Mouse (Mus musculus) cerebellum, adult 2 months (tissue): Measurements from ENCODE around the gene Son. TPM values are rescaled to one million over a fixed set of nuclear protein-coding genes. Genes with fewer than 3 reads are reported as not detected.

Experiments used
- DNase-seq, 2 experiments: peaks; one replicate each; pipeline ENCODE4 v3.0.0; 2021
- H3K27ac ChIP-seq: fragments of 200-500 bp; 2 replicates; pipeline ENCODE4 v1.5.1; 2012; ENCODE audit warnings: low read length, control low read depth, inconsistent platforms; ENCODE audit not compliant: insufficient read depth
- H3K27me3 ChIP-seq: fragments of 200-500 bp; 2 replicates; pipeline ENCODE4 v1.6.1; 2012; ENCODE audit warnings: inconsistent platforms, mild to moderate bottlenecking, low read length, moderate library complexity; ENCODE audit not compliant: control insufficient read depth, insufficient read depth
- H3K4me1 ChIP-seq: fragments of 200-500 bp; 2 replicates; pipeline ENCODE4 v1.6.1; 2011; ENCODE audit warnings: low read length; ENCODE audit not compliant: control insufficient read depth, insufficient read depth
- H3K4me3 ChIP-seq: fragments of 200-500 bp; replicated peaks from 2 replicates; pipeline ENCODE3; 2011; ENCODE audit warnings: mild to moderate bottlenecking, low read depth, low read length, control low read depth; ENCODE audit not compliant: insufficient read depth
- CTCF ChIP-seq: fragments of 200-500 bp; IDR thresholded peaks from 2 replicates; pipeline ENCODE4 v1.5.1; 2011; ENCODE audit warnings: low read depth, mild to moderate bottlenecking, control low read depth, low read length, moderate library complexity, borderline replicate concordance; ENCODE audit not compliant: insufficient read depth
- POLR2A ChIP-seq: fragments of 200-500 bp; IDR thresholded peaks from 2 replicates; pipeline ENCODE4 v1.6.1; 2011; ENCODE audit warnings: low read length, control low read depth, borderline replicate concordance; ENCODE audit not compliant: insufficient read depth
- WGBS: fragments of 180-500 bp; shearing (Covaris S2); methylation state at CpG from one replicate; pipeline ENCODE4 v1.1.7; 2018; 5-methylcytosine and 5-hydroxymethylcytosine counted together
- polyA plus RNA-seq: library from polyadenylated mRNA; depleted of rRNA; stranded (reverse); fragments of >200 nt; gene quantifications from 2 replicates; pipeline ENCODE4 v1.2.3, GENCODE M21; 2012; rRNA removed

Gene Son
- polyA plus RNA-seq, 1 experiment = 358 TPM

GRCm38 (mm10) chr16:91717399-91717798 is 70.1 kb downstream of the Son start:
- TF ChIP-seq POLR2A = no peak
- TF ChIP-seq CTCF = no peak
- Histone ChIP-seq H3K4me1 (no peaks in the 10 kb centered on the region), H3K27me3 (no peaks in the 10 kb centered on the region), H3K4me3 (no peak overlapping the region), H3K27ac (no peak overlapping the region)
- 94% methylated on average over 4 of the region's 4 CpGs for WGBS
- DNase-seq = no peak

GRCm38 (mm10) chr16:91724247-91724646 is 76.9 kb downstream of the Son start:
- no peak overlapping the region for H3K4me3 ChIP-seq
- DNase-seq = peak; percentile 65 to 71
- no peaks in the 10 kb centered on the region for H3K27me3 ChIP-seq
- H3K27ac ChIP-seq = no peak overlapping the region
- 38% methylated on average over 3 of the region's 3 CpGs for WGBS
- H3K4me1 ChIP-seq = peaks cover 8% of the 10 kb centered on the region
- peak; percentile 80 for TF ChIP-seq CTCF
- no peak for TF ChIP-seq POLR2A

GRCm38 (mm10) chr16:91727433-91727832 is 80.1 kb downstream of the Son start:
- H3K27me3 ChIP-seq = no peaks in the 10 kb centered on the region
- DNase-seq = no peak
- peak overlapping the region; percentile 54 for H3K4me3 ChIP-seq
- H3K4me1 ChIP-seq = peaks cover 11% of the 10 kb centered on the region
- 75% methylated on average over 15 of the region's 15 CpGs for WGBS
- H3K27ac ChIP-seq = no peak overlapping the region
- TF ChIP-seq CTCF = no peak

- WGBS = under 1% methylated on average over 46 of the region's 46 CpGs
- Histone ChIP-seq H3K27ac (peak within 1 kb of the TSS; percentile 71), H3K27me3 (no peaks in the 10 kb centered on the region), H3K4me1 (peaks cover 11% of the 10 kb centered on the region), H3K4me3 (peak within 1 kb of the TSS; percentile 83)
- TF ChIP-seq POLR2A (peak; percentile 65), CTCF (no peak)
- peak; percentile 99 to 100 for DNase-seq
Measured at GRCm38 (mm10) chr16:91728123-91729065, 81.1 kb downstream of the Son start, which contains the start of gene Cryzl1. Cryzl1 (minus strand) TSS chr16:91728975.

Other genes starting within 250 kb of the Son start
- gene Il10rb, start 241.3 kb upstream of the Son start, polyA plus RNA-seq = 9.1 and 10.4 TPM in 2 replicates
- gene Ifnar1, start 162.3 kb upstream of the Son start, polyA plus RNA-seq = 31.7 and 32.2 TPM in 2 replicates
- 33.9 and 34.5 TPM in 2 replicates for gene Ifngr2, start 100.4 kb upstream of the Son start, polyA plus RNA-seq
- gene Tmem50b, start 49.7 kb upstream of the Son start, polyA plus RNA-seq = 147 and 148 TPM in 2 replicates
- gene Dnajc28, start 28.5 kb upstream of the Son start, polyA plus RNA-seq = 7.6 and 7.7 TPM in 2 replicates
- 43.0 and 48.5 TPM in 2 replicates for gene Gart, start 554 bp upstream of the Son start, polyA plus RNA-seq
- 28.0 and 29.6 TPM in 2 replicates for gene Donson, start 41.3 kb downstream of the Son start, polyA plus RNA-seq
- gene Cryzl1, start 81.5 kb downstream of the Son start, polyA plus RNA-seq = 104 and 114 TPM in 2 replicates
- 67.3 and 68.7 TPM in 2 replicates for gene Itsn1, start 81.8 kb downstream of the Son start, polyA plus RNA-seq